Mouse (Mus musculus) forebrain, postnatal 0 days (tissue): ENCODE measurements around the gene Ptgir. TPM values are rescaled to one million over a fixed set of nuclear protein-coding genes. Genes with fewer than 3 reads are reported as not detected.

Experiments used
- ATAC-seq: fragments of 200-750 bp; cut with Nextera tagmentation; 2 replicates; pipeline ENCODE4 v1.8.0; 2017; ENCODE audit warnings: mild to moderate bottlenecking, moderate library complexity
- DNase-seq: peaks from one replicate; pipeline ENCODE4 v3.0.0-alpha.2; 2015
- H3K27ac ChIP-seq: fragments of 300-500 bp; sonication (generic); 2 replicates; pipeline ENCODE4 v1.5.1; 2014; ENCODE audit warnings: low read depth, mild to moderate bottlenecking, antibody characterized with exemption, low read length, moderate library complexity, mixed read lengths
- H3K27me3 ChIP-seq: fragments of 300-500 bp; sonication (generic); 2 replicates; pipeline ENCODE4 v1.6.1; 2014; ENCODE audit warnings: mild to moderate bottlenecking, low read length, mixed read lengths; ENCODE audit not compliant: insufficient read depth
- H3K36me3 ChIP-seq: fragments of 300-500 bp; sonication (generic); 2 replicates; pipeline ENCODE4 v1.6.1; 2014; ENCODE audit warnings: mild to moderate bottlenecking, moderate library complexity; ENCODE audit not compliant: insufficient read depth
- H3K4me1 ChIP-seq: fragments of 300-500 bp; sonication (generic); 2 replicates; pipeline ENCODE4 v1.6.1; 2014; ENCODE audit warnings: antibody characterized with exemption; ENCODE audit not compliant: insufficient read depth
- H3K4me2 ChIP-seq: fragments of 300-500 bp; sonication (generic); 2 replicates; pipeline ENCODE4 v1.6.1; 2014; ENCODE audit warnings: low read depth, mild to moderate bottlenecking, moderate library complexity
- H3K4me3 ChIP-seq: fragments of 300-500 bp; sonication (generic); 2 replicates; pipeline ENCODE4 v1.5.1; 2014; ENCODE audit warnings: low read depth, low read length, mixed read lengths
- H3K9ac ChIP-seq: fragments of 300-500 bp; sonication (generic); 2 replicates; pipeline ENCODE4 v1.6.1; 2014; ENCODE audit warnings: mild to moderate bottlenecking
- H3K9me3 ChIP-seq: fragments of 300-500 bp; sonication (generic); 2 replicates; pipeline ENCODE4 v1.6.1; 2016; ENCODE audit warnings: low read length
- CTCF ChIP-seq: sonication (generic); IDR thresholded peaks from 2 replicates; pipeline ENCODE4 v1.5.1; 2016; ENCODE audit warnings: antibody characterized with exemption, control low read depth, low read depth
- WGBS: fragments of 180-500 bp; shearing (Covaris S2); extraction: QIAGEN DNeasy Blood & Tissue Kit; methylation state at CpG from one replicate; pipeline ENCODE4 v1.1.7; 2014; 5-methylcytosine and 5-hydroxymethylcytosine counted together
- polyA plus RNA-seq: library from polyadenylated mRNA; unstranded; fragments of >200 nt; fragmentation: Nextera tagmentation; extraction: Ambion mirVana; gene quantifications from 2 replicates; pipeline ENCODE4 v1.2.1, GENCODE M21; 2015
- total RNA-seq: library from RNA; depleted of rRNA; stranded (reverse); fragments of >200 nt; gene quantifications from 2 replicates; pipeline ENCODE4 v1.2.3, GENCODE M21; 2014

The Ptgir gene
- total and polyA plus RNA-seq, 2 experiments from 2014 or later = 0.08 TPM; not detected in 1

DNA sequence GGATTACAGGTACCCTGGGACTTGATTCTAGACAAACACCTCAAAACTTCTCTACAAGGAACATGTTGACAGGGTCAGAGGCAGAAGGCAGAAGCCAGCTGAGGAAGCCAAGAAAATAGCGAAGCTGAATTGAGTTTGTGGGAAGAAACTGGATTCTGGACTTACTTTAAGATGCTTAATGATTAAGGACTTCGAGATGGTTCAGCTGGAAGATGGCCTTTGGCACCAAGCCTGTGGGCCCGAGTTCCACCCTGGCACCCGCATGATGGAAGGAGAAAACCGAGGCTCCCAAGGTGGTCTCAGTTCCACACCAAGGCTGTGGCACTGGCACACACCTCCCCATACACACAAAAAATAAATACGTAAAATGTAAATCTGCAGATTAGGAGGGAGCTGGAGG lies 15.8 kb upstream of the Ptgir start:
- WGBS = 50% methylated on average over 6 of the region's 6 CpGs
- no peak for ATAC-seq
- H3K36me3 ChIP-seq = peaks cover 14% of the 10 kb centered on the region
- H3K4me3 ChIP-seq = no peak overlapping the region
- no peak for TF ChIP-seq CTCF
- no peak for DNase-seq
- peaks cover 10% of the 10 kb centered on the region for H3K27me3 ChIP-seq
- H3K4me2 ChIP-seq = no peak overlapping the region
- peaks cover 6% of the 10 kb centered on the region; the same call in 1 of the 2 replicates for H3K4me1 ChIP-seq
- H3K9ac ChIP-seq = no peak overlapping the region
- no peak overlapping the region for H3K27ac ChIP-seq
- no peaks in the 10 kb centered on the region for H3K9me3 ChIP-seq

DNA sequence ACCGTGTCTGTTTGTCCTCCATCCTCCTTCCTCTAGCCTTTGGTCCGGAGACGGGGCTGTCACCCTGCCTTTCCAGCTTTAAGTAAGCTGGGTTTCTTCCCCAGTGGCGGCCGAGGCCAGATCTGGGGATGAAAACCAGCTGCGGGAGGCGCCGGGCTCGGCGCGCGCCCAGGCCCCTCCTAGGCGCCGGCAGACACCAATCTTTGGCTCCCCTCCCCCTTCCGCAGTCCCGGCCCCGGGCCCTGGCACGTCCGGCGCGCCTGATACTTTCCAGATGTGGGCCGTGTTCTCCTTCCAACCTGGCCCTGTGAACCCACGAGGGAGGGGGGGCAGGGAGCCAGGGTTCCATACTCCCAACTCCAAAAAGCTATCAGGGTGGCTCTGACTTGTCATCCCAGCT lies 15.3 kb upstream of the Ptgir start:
- H3K27me3 ChIP-seq = peaks cover 10% of the 10 kb centered on the region
- H3K9ac ChIP-seq = no peak overlapping the region
- H3K36me3 ChIP-seq = peaks cover 10% of the 10 kb centered on the region
- no peak for DNase-seq
- no peak for ATAC-seq
- H3K4me1 ChIP-seq = peaks cover 6% of the 10 kb centered on the region; the same call in 1 of the 2 replicates
- 6% methylated on average over 23 of the region's 23 CpGs for WGBS
- H3K9me3 ChIP-seq = no peaks in the 10 kb centered on the region
- no peak for TF ChIP-seq CTCF
- no peak overlapping the region for H3K27ac ChIP-seq
- H3K4me3 ChIP-seq = no peak overlapping the region
- peak overlapping the region; percentile 59 for H3K4me2 ChIP-seq

DNA sequence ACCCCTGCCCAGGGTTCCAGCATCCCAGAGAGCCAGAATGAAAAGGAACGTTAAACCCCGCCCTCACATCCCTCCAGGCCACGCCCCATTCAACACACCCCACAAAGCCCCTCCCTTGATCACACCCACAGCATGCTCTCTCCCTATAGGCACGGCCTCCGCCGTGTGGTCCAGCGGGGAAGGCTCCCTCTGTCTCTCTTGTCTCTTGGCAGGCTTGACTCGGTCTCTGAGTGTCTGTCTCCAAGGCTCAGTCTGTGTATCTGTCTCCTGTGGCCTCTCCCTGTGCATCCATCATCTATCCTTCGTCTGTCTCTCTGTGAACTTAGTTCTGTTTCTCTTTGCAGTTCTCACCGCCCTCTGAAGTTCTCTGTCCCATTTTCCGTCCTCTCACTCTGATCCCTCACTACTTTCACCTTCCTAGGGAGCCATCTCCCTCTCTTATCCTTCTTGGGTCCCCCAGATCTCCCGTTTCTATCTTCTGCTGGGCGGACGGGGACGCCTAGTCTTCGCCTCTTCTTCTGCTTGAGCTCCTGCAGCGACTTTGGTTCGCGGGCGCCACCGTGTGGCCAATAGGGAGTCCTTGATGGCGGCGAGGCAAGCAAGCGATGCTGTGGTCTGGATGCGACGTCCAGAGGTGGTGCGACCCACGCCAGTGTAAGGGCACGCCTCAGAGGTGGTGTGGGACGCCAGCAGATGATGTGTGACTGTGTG lies 14.5 kb upstream of the Ptgir start, which contains the start of gene Gng8:
TSS of gene Gng8 (plus strand) at position 146 of the 711 bp plus-strand sequence.
- Histone ChIP-seq H3K36me3 (peaks cover 3% of the 10 kb centered on the region; the same call in 1 of the 2 replicates), H3K27ac (no peak within 1 kb of the TSS)
- WGBS = under 1% methylated on average over 30 of the region's 30 CpGs

DNA sequence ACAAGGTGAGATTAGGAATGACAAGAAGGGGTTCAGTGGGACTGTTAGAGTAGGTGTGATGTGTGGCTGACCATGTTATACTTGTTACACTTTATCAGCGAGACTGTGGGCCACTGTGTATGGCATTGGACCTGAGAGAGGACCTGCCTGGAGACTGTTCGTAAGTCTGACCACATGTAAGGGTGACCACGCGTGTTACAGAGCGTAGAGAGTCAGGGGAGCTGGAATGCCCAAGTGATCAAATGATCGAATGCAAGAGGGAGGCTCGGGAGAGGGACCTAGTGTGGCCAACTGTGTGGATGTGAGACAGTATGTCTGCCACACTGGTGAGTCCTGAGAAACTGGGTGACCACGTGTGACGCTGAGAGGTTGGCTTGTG lies 13.9 kb upstream of the Ptgir start:
- Histone ChIP-seq H3K9ac (no peak overlapping the region), H3K4me2 (peak overlapping the region; percentile 59; the same call in 1 of the 2 replicates), H3K4me1 (peaks cover 6% of the 10 kb centered on the region; the same call in 1 of the 2 replicates), H3K9me3 (no peaks in the 10 kb centered on the region), H3K27ac (no peak overlapping the region), H3K36me3 (peaks cover 2% of the 10 kb centered on the region; the same call in 1 of the 2 replicates), H3K27me3 (peaks cover 10% of the 10 kb centered on the region), H3K4me3 (no peak overlapping the region)
- ATAC-seq = no peak; the same call in 1 of the 2 replicates
- no peak for DNase-seq
- WGBS = 50% methylated on average over 9 of the region's 9 CpGs
- TF ChIP-seq CTCF = no peak

More for the DNA sequence above, 14.5 kb upstream of the Ptgir start, which contains the start of gene Gng8:
- peaks cover 10% of the 10 kb centered on the region for H3K27me3 ChIP-seq
- no peaks in the 10 kb centered on the region for H3K9me3 ChIP-seq
- H3K9ac ChIP-seq = 0 out of 2 replicates have a peak within 1 kb of the TSS, but pooled peaks have one; percentile 22
- DNase-seq (peak; percentile 88), ATAC-seq (peak; percentile 76)
- peaks cover 6% of the 10 kb centered on the region; the same call in 1 of the 2 replicates for H3K4me1 ChIP-seq
- H3K4me2 ChIP-seq = peak within 1 kb of the TSS; percentile 59
- TF ChIP-seq CTCF = peak; percentile 95
- peak within 1 kb of the TSS; percentile 26 for H3K4me3 ChIP-seq

DNA sequence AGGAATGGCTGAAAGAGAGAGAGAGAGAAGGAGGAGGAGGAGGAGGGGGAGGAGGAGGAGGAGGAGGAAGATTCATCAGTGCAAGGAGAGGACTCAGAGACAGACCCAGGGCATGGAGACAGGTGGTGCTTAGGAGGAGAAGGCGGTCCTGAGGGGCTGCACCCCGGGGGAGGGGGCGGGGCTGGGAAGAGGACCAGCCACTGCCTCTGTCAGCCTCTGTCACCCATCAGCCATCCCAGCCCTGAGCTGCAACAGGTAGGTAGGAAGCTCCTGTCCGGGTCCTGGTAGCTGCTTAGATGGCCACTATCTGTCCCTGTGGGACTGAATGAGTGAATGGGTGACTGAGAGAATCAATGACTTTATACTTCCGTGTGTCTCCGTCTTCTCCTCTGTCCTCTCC lies 12.7 kb upstream of the Ptgir start:
- H3K9me3 ChIP-seq = no peaks in the 10 kb centered on the region
- no peak overlapping the region for H3K27ac ChIP-seq
- H3K4me1 ChIP-seq = peaks cover 6% of the 10 kb centered on the region; the same call in 1 of the 2 replicates
- DNase-seq (no peak), ATAC-seq (no peak)
- no peaks in the 10 kb centered on the region for H3K36me3 ChIP-seq
- TF ChIP-seq CTCF = no peak
- H3K9ac ChIP-seq = no peak overlapping the region
- no peak overlapping the region for H3K4me2 ChIP-seq
- H3K4me3 ChIP-seq = no peak overlapping the region
- WGBS = 7% methylated on average over 6 of the region's 6 CpGs
- H3K27me3 ChIP-seq = peaks cover 10% of the 10 kb centered on the region

DNA sequence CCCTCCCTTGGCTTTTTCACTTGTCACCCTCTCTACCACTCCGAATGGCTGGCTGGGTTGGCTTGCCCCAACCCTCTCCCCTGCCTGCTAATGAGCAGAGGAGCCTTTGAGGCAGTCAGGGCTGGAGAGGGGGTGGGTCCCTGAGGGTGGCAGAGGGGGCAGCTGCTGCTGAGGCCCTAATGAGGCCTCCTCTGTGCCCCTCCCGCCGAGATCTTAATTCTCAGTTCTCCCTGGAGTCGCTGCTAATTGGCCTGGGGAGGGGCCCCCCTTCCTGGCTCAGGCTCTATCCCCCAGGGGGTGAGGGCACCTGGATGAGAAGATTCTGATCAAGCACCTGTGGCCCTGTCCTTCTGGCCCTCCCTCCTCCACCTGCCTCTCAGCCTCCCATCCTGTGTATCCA lies 12.0 kb upstream of the Ptgir start:
- H3K27me3 ChIP-seq = peaks cover 10% of the 10 kb centered on the region
- no peak for TF ChIP-seq CTCF
- peak; percentile 19 for ATAC-seq
- H3K4me3 ChIP-seq = no peak overlapping the region
- WGBS = 8% methylated on average over 4 of the region's 4 CpGs
- no peaks in the 10 kb centered on the region for H3K36me3 ChIP-seq
- no peak overlapping the region for H3K9ac ChIP-seq
- no peak for DNase-seq
- no peaks in the 10 kb centered on the region for H3K9me3 ChIP-seq
- H3K4me1 ChIP-seq = peaks cover 6% of the 10 kb centered on the region; the same call in 1 of the 2 replicates
- H3K27ac ChIP-seq = no peak overlapping the region
- 0 out of 2 replicates have a peak overlapping the region, but pooled peaks have one; percentile 2 for H3K4me2 ChIP-seq

DNA sequence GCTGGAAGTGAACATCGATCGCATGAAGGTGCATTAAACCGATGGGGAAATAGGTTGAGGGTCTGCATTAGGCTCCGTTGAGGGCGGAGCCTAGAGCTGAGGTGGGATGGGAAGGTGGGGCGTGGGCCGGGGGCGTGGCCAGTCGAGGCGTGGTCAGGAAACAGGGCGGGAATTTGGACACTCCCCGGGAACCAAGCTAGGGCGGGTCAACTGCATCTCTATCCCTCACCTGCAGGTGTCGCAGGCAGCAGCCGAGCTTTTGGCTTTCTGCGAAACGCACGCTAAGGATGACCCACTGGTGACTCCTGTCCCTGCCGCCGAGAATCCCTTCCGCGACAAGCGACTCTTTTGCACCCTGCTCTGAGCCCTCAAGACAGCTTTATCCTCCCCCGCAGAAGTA lies 11.3 kb upstream of the Ptgir start:
- Histone ChIP-seq H3K4me2 (peak overlapping the region; percentile 47), H3K27me3 (peaks cover 10% of the 10 kb centered on the region), H3K27ac (no peak overlapping the region), H3K36me3 (no peaks in the 10 kb centered on the region), H3K9me3 (no peaks in the 10 kb centered on the region), H3K9ac (no peak overlapping the region), H3K4me1 (peaks cover 6% of the 10 kb centered on the region; the same call in 1 of the 2 replicates), H3K4me3 (peak overlapping the region; percentile 17; the same call in 1 of the 2 replicates)
- peak; percentile 2; the same call in 1 of the 2 replicates for ATAC-seq
- DNase-seq = peak; percentile 59
- WGBS = 0% methylated on average over 24 of the region's 24 CpGs
- TF ChIP-seq CTCF = peak; percentile 86
